Mouse (Mus musculus): ENCODE data around the gene Elovl7.

The Elovl7 gene

GRCm38 (mm10) chr13:108214081-108214484 lies at the start of gene Elovl7:
Gene Elovl7 (plus strand): TSS chr13:108214404.
- in situ Hi-C loops (cut with MboI; ENCODE audit: unreplicated experiment in 2 of 2) = no loop called here

GRCm38 (mm10) chr13:108164621-108165020 lies 49.6 kb upstream of the Elovl7 start:
- in situ Hi-C loops (cut with MboI; ENCODE audit: unreplicated experiment in 2 of 2) = loop anchor here in 1 of 2 experiments (5.0 to 25.0 kb wide), 2 partner anchors 163 to 1227 kb away; partner anchors contain the start of genes Dimt1 and Ipo11

DNA sequence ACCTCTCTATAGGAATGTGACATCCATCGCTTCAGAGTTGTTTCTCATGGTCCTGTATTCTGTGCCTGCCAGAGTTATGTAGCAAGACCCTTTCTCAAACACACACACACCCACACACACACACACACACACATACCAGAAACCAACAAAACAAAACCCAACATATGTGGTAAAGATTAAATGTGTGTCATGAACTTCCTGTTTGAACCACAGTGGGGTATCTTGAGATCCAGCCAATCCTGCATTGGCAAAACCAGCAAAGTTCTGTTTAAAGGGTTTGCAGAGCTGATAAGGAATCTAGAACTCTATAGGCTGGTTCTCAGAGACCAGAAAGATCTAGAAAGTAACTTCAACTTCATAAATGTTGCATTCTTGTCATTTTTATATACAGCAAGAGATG lies 44.2 kb upstream of the Elovl7 start:
- in situ Hi-C loops (cut with MboI; ENCODE audit: unreplicated experiment in 2 of 2) = loop anchor here in 1 of 2 experiments (25.0 kb wide), 1 partner anchor 1233 kb away; the partner anchor contains the start of genes Dimt1 and Ipo11

DNA sequence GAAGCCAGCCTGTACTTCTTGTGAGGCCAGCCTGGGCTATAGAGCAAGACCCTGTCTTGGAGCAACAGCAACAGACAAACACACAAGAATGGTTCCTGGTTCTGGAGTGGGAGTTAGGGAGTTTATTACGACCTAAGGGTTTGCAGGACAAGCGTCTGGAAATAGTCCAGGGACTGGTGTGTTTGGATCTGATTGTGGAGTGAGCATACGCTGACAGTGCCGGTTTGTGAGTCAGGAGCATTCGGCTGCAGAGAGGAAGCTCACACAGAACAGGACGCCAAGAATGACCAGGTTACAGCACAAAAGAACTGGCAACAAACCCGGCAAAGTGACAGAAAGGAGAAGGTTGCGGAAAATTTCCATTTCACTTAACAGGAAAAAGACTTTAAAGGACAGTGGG lies 43.7 kb upstream of the Elovl7 start:
- in situ Hi-C loops (cut with MboI; ENCODE audit: unreplicated experiment in 2 of 2) = loop anchor here in 1 of 2 experiments (25.0 kb wide), 1 partner anchor 1233 kb away; the partner anchor contains the start of genes Dimt1 and Ipo11

- in situ Hi-C loops (cut with MboI; ENCODE audit: unreplicated experiment in 2 of 2) = loop anchor here in 1 of 2 experiments (25.0 kb wide), 1 partner anchor 1608 kb away; no protein-coding TSS in a partner anchor
Measured at GRCm38 (mm10) chr13:108179618-108180017, 34.6 kb upstream of the Elovl7 start.

- in situ Hi-C loops (cut with MboI; ENCODE audit: unreplicated experiment in 2 of 2) = loop anchor here in 1 of 2 experiments (25.0 kb wide), 1 partner anchor 1606 kb away; no protein-coding TSS in a partner anchor
Measured at GRCm38 (mm10) chr13:108180821-108181220, 33.4 kb upstream of the Elovl7 start.

- in situ Hi-C loops (cut with MboI; ENCODE audit: unreplicated experiment in 2 of 2) = loop anchor here in 1 of 2 experiments (25.0 kb wide), 1 partner anchor 1603 kb away; no protein-coding TSS in a partner anchor
Measured at GRCm38 (mm10) chr13:108184743-108185255, 29.4 kb upstream of the Elovl7 start.

DNA sequence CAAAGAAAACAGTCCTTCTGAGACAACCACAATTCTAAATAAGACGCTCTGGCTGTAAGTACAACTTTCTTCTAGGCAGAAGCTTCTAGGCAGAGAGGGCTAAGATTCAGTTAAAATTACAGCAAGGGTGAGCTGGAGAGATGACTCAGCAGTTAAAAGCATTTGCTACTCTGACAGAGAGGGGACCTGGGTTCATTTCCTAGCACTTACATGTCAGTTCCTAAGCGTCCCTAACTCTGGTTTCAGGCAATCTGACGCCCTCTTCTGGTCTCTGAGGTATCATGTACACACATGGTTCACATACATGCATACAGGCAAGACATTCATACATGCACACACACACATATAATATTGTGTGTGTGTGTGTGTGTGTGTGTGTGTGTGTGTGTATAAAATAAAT lies 28.7 kb upstream of the Elovl7 start:
- in situ Hi-C loops (cut with MboI; ENCODE audit: unreplicated experiment in 2 of 2) = loop anchor here in 1 of 2 experiments (25.0 kb wide), 1 partner anchor 1602 kb away; no protein-coding TSS in a partner anchor

GRCm38 (mm10) chr13:108187994-108188393 lies 26.2 kb upstream of the Elovl7 start:
- in situ Hi-C loops (cut with MboI; ENCODE audit: unreplicated experiment in 2 of 2) = loop anchor here in 1 of 2 experiments (25.0 kb wide), 1 partner anchor 1599 kb away; no protein-coding TSS in a partner anchor

GRCm38 (mm10) chr13:108191074-108191720 lies 23.0 kb upstream of the Elovl7 start:
- in situ Hi-C loops (cut with MboI; ENCODE audit: unreplicated experiment in 2 of 2) = loop anchor here (5.0 to 25.0 kb wide), 4 partner anchors 136 to 1596 kb away; no protein-coding TSS in a partner anchor

- in situ Hi-C loops (cut with MboI; ENCODE audit: unreplicated experiment in 2 of 2) = loop anchor here (10.0 to 25.0 kb wide), 2 partner anchors 1019 to 1592 kb away; no protein-coding TSS in a partner anchor
Measured at GRCm38 (mm10) chr13:108195474-108195873, 18.7 kb upstream of the Elovl7 start.

DNA sequence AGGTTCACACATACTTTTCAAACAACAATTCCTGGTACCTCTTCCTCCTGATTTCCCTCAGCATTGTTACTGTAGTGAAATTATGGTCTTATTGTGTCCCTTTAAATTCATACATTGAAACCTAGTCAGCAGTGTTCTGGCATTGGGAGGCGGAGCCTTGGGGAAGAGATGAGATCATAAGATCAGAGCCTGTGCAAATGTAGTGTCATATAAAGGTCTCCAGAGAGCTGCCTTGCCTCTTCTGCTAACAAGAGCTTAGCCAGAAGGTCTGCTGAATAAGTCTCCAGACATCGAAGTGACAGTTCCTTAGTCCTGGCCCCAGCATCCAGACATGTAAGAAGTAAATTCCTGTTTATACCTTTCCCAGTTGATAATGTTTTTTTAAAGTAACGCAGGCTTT lies 9.3 kb upstream of the Elovl7 start:
- in situ Hi-C loops (cut with MboI; ENCODE audit: unreplicated experiment in 2 of 2) = no loop called here

DNA sequence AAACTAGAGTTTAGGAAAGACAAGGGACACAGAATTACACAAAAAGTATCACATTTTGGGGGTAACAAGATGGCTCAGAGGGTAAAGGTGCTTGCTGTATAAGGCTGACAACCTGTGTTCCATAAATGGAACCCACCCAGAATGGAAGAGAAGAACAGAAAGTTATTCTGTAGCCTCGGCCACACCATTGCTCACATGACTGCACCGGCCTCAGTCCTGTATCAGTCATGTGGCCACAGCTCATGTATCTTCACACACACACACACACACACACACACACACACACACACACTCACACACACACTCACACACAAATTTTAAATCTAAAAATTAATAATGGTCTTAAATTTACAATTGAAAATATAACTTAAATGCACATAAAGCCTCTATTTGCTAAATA lies 6.8 kb upstream of the Elovl7 start:
- in situ Hi-C loops (cut with MboI; ENCODE audit: unreplicated experiment in 2 of 2) = no loop called here

DNA sequence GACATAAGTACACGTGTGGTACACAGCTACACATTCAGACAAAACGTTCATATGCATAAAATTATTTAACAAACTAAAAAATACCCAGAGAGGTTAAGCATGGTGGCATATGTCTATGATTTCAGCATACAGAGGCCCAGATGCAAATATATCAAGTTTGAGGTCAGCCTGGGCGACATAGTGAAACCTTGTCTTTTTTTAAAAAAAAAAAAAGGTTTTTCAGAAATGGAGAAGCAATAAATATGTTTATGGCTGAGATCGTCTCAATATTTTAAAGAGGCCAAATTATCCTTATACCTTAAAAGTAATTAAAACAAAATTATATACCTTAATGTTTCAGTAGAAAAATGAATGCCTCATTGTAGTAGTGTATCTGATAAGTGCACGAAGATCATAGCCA lies 6.1 kb upstream of the Elovl7 start:
- in situ Hi-C loops (cut with MboI; ENCODE audit: unreplicated experiment in 2 of 2) = no loop called here

GRCm38 (mm10) chr13:108210960-108211359 lies 3.2 kb upstream of the Elovl7 start:
- in situ Hi-C loops (cut with MboI; ENCODE audit: unreplicated experiment in 2 of 2) = no loop called here

DNA sequence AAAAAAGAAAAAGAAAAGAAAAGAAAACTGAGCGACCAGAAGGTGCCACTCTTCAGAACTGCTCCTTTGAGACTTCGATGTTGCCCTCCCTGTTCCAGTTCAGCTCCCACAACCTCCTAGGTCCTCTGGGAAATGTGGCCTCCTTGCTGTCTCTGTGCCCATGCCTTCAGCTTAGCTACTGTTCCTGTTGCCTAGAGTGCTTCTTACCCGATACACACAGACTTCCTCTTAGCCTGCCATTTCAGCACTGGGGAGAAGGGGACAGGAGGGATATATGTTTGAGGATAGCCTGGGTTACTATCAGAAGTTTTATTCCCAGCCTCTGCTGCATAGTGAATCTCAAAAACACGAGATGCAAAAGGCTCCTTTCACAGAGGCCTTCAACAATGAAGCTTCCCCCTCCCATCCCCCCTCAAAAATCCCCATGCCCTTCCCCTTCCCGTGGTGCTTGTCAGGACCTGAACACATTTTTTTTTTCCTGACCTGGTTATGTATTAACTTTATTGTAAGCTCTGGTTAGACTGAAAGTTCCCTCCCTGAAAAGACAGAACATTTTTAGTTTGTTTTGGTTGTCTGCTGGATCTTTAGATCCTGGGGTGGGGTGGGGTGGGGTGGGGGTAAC lies 1.7 kb upstream of the Elovl7 start:
- in situ Hi-C loops (cut with MboI; ENCODE audit: unreplicated experiment in 2 of 2) = no loop called here

- in situ Hi-C loops (cut with MboI; ENCODE audit: unreplicated experiment in 2 of 2) = no loop called here
Measured at GRCm38 (mm10) chr13:108214485-108215107, 392 bp downstream of the Elovl7 start.

GRCm38 (mm10) chr13:108215231-108215780 lies 1.1 kb downstream of the Elovl7 start:
- in situ Hi-C loops (cut with MboI; ENCODE audit: unreplicated experiment in 2 of 2) = no loop called here

DNA sequence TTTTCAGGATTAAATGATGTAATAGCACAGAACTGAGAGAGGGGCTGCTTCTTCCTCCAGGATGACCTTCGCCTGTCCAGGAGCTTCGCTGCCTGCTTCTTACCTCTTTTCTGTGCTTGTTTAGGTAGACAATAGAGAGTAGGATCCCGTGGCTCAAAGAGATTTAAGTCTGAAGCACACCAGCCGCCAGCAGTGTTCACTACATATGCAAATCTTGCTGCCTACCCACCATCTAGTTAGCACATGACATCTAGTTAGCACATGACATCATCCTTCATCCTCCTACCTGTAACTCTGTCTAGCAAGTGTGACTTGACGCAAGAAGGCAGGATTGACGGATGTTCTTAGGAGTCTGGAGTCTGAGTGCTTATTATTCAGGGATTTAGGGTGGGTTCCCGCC lies 5.6 kb downstream of the Elovl7 start:
- in situ Hi-C loops (cut with MboI; ENCODE audit: unreplicated experiment in 2 of 2) = no loop called here

- in situ Hi-C loops (cut with MboI; ENCODE audit: unreplicated experiment in 2 of 2) = no loop called here
Measured at GRCm38 (mm10) chr13:108229191-108229590, 15.0 kb downstream of the Elovl7 start.
